Mouse (Mus musculus): ENCODE measurements around the gene Clec2d.

DNA sequence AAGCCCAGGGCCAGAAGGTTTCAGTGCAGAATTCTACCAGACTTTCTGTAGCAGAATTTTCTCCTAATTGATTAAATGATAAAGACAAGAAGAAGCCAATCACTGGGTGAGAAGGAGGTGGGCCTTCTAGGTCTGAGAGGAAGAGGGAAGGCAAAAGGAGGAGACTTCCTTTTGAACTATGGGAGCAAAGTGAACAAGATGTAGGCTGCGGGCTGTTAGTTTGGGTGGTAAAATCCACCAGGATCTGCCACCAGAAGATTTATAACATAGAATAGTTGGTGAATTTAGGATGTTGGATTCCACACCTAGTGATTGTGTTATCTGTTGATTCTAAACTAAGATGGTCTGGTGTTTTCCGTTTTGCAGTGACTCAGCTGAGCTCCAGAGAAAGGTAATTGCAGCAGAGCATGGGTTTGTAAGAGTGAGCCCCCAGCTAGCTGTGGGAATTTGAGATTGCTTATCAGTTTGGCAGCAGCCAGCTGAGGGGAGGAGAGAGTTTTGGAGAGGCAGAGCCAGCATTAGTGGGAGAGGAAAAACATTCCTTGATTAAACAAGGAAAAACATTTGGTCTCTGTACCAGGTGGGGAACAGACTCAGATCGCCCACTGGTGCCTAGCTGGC lies 39.6 kb downstream of the Clec2d start:
- no peak for TF ChIP-seq CTCF (IDR thresholded peaks at IDR 0.05; ENCODE audit: control insufficient read depth, insufficient read depth, insufficient read length)
- no peak for TF ChIP-seq CEBPB (IDR thresholded peaks at IDR 0.05; ENCODE audit: low read depth)
- no peak for TF ChIP-seq MAX (IDR thresholded peaks at IDR 0.05)
- no peak for TF ChIP-seq MYOD1 (IDR thresholded peaks at IDR 0.05; ENCODE audit: control insufficient read depth, insufficient read length, low read depth)
- no peak for TF ChIP-seq MYOG (IDR thresholded peaks at IDR 0.05; ENCODE audit: control insufficient read depth, extremely low read depth, insufficient read length)
- no peak for TF ChIP-seq USF1 (IDR thresholded peaks at IDR 0.05; ENCODE audit: low read depth)
- no peak for TF ChIP-seq FOSL1 (IDR thresholded peaks at IDR 0.05; ENCODE audit: insufficient read depth, low read length, poor library complexity, severe bottlenecking)

Data from C2C12 (cell line).